Mouse (Mus musculus) 416B (cell line): ENCODE data around the gene Arsb.
A peak's percentile ranks its signal among the peaks of the same experiment; 100 is the strongest.

Experiments used
- DNase-seq: peaks from one replicate; pipeline ENCODE4 v3.0.0; 2011; ENCODE audit warnings: low read depth

The Arsb gene

DNA sequence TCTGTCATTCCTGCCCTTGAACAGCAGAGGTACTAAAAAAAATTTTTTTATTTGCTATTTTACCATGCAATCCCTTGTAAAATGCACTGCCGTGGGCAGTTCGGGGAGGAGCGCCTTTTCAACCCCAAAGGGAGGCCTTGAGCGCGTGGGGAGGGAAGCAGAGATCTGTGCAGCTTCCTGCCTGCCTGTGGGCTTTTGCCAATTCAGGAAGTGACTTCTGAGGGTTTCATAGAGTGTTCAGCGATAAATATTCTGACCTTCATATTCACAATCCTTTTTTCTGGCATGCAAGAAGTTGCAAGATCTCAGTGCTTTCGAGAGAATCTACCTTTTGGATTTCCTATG, 151.1 kb downstream of the Arsb start:
- peak; percentile 82 for DNase-seq

- no peak for DNase-seq
Measured at GRCm38 (mm10) chr13:93924735-93925432, 153.5 kb downstream of the Arsb start.

DNA sequence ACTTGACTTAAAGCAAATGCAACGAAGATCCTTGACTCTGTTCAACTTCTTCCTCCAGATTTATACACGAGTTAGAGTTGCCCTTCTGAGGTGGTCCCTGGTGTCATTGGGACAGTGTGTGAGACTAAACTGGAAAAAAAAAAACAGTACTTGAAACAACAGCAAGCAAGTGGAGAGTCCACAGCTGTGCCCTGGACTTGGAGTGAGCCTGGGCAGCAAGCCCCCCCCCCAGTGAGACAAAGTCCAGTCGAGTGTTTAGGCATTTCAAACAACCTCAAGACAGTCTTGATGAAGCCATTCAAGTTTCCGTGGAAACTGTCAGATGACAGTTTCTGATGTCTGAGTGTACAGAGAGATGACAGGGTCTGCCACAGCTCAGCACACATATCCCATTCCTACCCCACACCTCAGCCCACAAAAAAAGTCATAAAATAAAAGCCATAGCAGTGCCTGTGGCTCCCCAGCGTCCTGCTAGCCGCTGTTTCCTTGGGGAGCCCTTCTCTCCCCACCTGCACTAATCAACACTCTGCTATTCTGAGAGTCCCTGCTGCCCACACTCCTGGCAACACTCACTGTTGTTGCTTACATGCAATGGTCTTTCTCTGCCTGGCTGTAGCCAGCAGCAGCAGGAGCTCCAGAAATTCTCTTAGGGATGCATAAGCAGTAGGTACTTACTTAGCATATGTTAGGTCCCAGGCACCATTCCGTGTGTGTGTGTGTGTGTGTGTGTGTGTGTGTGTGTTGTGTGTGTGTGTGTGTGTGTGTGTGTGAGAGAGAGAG, 159.3 kb downstream of the Arsb start:
- no peak for DNase-seq

DNA sequence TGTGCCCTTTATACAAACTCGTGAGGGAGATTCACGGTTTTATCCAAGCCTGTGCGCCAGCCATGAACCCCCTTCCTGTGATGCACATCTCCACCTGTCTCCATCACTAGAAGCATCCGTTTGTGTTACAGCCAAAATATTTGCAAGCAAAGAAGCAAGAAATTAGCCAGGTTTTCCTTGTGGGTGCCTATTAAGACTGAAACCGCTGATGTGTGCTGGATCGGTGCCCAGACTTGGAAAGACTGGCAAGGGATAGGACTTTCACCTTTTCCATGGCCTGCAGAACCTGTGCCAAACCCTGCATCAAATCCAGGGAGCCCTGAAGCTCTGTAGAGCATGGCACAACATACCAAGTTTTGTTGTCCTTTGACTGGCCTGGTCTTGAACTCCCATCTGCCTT, 165.0 kb downstream of the Arsb start:
- DNase-seq: no peak

- no peak for DNase-seq
Measured at GRCm38 (mm10) chr13:93938118-93938517, 166.7 kb downstream of the Arsb start.

DNA sequence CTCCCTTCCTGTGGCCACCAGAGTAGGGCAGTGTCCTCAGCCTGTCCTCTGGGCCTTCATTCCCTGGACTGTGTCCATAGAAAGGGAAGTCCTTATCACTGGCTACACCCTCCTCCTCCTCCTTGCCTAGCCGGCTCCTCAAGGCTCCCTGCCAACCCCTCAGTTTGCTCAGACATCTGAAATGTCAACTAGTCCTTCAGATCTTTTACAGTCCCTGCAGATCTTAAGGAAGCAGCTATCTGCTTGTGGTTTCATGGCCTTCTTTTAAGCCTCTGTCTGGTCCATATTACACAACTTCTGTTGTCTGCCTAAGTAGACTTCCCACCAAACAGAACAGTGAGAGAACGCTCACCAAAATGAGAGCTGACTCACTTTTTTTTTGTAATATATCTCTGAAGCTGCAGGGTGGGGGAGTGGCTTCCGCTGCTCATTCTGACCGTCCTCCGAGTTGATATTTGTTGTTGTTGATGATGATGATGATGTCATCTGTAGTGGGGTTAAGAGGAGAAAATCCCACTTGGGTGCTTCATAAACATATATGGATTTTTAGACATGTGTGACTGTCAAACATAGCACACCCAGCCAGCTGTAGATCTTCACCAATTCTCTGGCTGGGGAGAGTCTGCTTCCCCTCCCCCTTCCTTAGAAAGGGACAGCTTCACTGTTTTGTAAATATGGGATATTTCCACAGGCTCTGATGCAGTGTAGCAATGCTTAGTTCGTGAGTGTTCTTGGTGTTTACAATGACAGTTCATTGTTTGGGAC, 168.1 kb downstream of the Arsb start:
- DNase-seq: peak; percentile 99

- peak; percentile 70 for DNase-seq
Measured at GRCm38 (mm10) chr13:93940742-93941531, 169.5 kb downstream of the Arsb start.

DNA sequence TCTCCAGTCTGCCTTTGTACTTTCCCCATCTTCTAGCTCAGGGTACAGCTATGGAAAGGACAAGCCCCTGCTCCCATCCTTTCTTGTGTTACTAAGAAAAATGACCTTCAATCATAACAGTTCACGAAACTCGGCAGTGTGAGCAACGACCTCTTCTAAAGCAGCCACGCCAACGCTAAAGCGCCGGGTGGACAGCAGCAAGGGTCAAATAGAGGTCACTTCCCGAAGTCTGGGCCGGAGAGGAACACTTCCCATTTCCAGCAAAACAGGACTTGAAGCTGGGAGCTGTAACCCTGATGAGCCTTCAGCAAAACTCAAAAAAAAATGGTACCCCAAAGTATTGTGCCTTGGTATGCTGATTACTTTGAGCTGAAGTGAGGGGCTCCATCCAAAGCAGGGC, 179.6 kb downstream of the Arsb start:
- no peak for DNase-seq

DNA sequence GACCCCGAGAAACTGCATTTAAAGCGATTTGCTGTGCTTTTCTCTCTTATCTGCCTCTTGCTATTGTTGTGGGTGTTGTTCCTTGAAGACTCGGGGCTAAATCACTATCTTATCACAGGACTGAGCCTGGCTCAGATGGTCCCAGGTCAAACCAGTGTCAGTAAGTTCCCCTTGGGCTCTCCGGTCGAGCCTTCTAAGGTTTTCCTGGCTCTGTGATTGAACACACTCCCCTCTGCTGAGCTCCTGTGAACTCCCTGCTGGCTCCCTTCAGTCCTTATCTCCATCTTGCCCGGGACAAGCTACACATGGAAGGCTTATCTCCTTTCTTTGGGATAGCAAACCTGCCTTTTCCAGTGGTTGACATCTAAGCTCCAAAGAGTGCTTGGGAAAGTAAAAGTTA, 180.1 kb downstream of the Arsb start:
- no peak for DNase-seq

- DNase-seq: peak; percentile 51
Measured at GRCm38 (mm10) chr13:93952466-93952865, 181.0 kb downstream of the Arsb start.

GRCm38 (mm10) chr13:93957907-93958306, 186.5 kb downstream of the Arsb start:
- no peak for DNase-seq

- DNase-seq: no peak
Measured at GRCm38 (mm10) chr13:93966271-93966670, 194.8 kb downstream of the Arsb start.

GRCm38 (mm10) chr13:93967138-93967537, 195.7 kb downstream of the Arsb start:
- DNase-seq: no peak

DNA sequence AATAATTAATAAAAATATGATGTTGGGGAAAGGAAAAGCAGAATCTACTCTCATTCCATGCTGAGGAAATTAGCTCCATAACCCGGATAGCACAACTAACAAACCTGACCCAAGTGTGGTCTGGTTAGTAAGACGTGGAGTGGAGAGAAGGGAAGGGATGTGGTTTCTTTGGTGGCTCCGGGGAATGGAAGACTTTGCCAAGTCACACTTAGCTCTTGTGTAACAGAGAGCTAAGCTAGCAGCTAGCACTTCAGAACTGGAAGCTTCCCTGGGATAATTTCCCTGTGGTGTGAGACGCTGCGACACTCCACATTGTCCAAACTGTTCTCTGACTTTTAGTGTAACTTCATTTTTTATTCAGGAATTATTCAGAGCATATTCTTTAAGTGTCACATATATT, 198.7 kb downstream of the Arsb start:
- DNase-seq: peak; percentile 91

GRCm38 (mm10) chr13:93972423-93972822, 201.0 kb downstream of the Arsb start:
- DNase-seq: no peak

DNA sequence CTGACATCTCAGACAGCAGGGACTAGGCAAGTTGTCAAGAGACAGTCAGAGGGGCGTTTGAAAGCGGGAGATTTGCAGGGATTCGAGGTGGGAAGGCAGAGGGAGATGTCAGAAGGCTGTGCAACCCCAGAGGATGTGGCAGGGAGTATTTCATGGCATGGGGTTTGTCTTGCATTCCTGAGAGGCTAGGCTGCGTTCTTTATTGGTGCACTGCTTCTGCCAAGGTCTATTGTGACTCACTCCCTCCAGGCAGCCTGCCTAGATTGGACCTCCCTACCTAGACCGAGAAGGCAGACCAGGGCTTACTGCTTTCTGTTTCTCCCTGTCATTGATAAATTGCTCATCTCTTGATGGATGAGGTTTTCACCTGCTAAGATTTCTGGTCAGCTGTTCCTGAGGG, 204.2 kb downstream of the Arsb start:
- no peak for DNase-seq

GRCm38 (mm10) chr13:93976897-93977530, 205.6 kb downstream of the Arsb start:
- DNase-seq: peak; percentile 85

DNA sequence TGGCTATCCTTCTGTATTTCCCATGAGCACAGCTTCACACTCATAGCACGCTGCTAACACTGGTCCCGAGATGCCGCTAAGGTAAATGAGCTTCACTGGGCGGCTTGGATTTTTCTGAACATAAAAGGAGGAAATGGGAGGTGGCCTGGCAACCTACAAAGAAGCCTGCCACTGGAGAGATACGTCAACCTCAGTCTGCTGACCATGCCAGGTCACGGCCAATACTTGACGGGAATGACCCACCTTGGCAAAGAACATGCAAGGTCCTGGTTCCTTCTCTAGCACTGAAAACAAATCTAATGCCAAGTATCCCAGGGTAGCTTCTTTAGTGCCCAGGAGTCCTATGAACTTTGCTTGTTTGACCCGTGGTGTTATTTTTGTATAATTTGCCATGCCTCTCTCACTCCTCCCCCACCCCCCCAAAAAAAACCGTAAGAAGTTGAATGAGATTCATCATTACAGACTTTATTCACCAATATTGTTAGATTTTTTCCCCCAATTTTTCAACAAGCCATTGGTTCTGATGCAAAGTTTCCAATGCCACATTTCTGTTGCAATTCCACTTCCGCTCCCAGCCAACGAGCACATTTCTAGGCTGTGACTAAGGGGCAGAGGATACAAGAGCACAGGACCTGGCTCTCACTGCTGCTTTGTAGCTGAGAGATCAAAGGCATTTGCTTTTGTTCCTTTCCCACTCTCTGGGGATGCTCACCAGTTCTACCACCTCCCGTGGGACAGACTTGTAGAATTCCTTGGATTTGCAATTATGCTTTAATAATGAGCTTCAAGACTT, 207.5 kb downstream of the Arsb start:
- peak; percentile 52 for DNase-seq

DNA sequence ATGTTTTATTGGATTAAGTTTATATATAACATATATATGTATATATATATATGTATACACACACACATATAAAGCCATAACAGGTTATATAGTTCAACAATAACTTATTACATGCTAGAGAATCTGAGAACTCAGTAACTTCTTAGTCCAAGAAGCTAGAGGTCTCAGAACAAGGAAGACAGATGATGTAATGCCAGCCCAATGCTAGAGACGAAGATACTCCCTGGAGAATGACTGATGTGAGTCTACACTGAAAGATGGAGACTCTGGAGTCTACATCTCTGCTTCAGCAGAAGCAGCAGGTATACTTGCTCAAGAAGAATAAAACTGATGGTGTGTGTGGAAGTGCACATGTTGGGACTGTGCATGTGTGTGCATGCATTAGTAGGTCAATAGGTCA, 208.3 kb downstream of the Arsb start:
- DNase-seq: no peak

DNA sequence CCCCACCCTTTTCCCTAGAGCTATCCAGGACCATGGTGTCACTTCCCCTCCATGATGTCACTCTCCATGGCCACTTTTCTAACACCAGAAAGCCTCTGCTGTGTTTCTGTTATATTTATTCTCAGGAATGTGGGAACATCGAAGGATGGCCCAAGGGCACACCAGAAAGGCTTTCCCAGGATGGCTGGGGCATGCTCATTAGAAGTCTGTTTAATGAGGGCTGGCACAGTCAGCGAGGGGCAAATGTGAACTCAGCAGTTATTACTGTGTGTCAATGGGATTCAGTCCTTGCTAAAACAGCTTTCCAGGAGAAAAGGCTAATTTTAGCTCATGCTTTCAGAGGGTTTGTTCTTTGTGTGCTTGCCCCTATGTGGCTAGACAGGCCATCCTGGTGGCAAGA, 213.1 kb downstream of the Arsb start:
- DNase-seq: no peak

- DNase-seq: no peak
Measured at GRCm38 (mm10) chr13:93985181-93985580, 213.8 kb downstream of the Arsb start.
